Mouse (Mus musculus) midbrain, embryonic 16.5 days (tissue): ENCODE measurements around the gene Ccnl2. TPM values are rescaled to one million over a fixed set of nuclear protein-coding genes. Genes with fewer than 3 reads are reported as not detected.

ENCODE experiments used
- ATAC-seq: fragments of 200-750 bp; cut with Nextera tagmentation; 2 replicates; pipeline ENCODE4 v1.8.0; 2017; ENCODE audit warnings: moderate TSS enrichment
- H3K27ac ChIP-seq: fragments of 300-500 bp; sonication (generic); 2 replicates; pipeline ENCODE4 v1.5.1; 2014; ENCODE audit warnings: mild to moderate bottlenecking, low read length, mixed read lengths
- H3K27me3 ChIP-seq: fragments of 300-500 bp; sonication (generic); 2 replicates; pipeline ENCODE4 v1.6.1; 2014; ENCODE audit warnings: low read depth, low read length, mixed read lengths; ENCODE audit not compliant: control insufficient read depth, insufficient read depth
- H3K36me3 ChIP-seq: fragments of 300-500 bp; sonication (generic); 2 replicates; pipeline ENCODE4 v1.6.1; 2014; ENCODE audit warnings: mild to moderate bottlenecking, low read length, moderate library complexity, mixed read lengths; ENCODE audit not compliant: control insufficient read depth, insufficient read depth
- H3K4me1 ChIP-seq: fragments of 300-500 bp; sonication (generic); 2 replicates; pipeline ENCODE4 v1.6.1; 2014; ENCODE audit warnings: mild to moderate bottlenecking, low read length, mixed read lengths; ENCODE audit not compliant: control insufficient read depth, insufficient read depth
- H3K4me2 ChIP-seq: fragments of 300-500 bp; sonication (generic); 2 replicates; pipeline ENCODE4 v1.6.1; 2014; ENCODE audit warnings: mild to moderate bottlenecking, low read length, mixed read lengths
- H3K4me3 ChIP-seq: fragments of 300-500 bp; sonication (generic); 2 replicates; pipeline ENCODE4 v1.5.1; 2014; ENCODE audit warnings: low read depth, mild to moderate bottlenecking, low read length, moderate library complexity, mixed read lengths
- H3K9ac ChIP-seq: fragments of 300-500 bp; sonication (generic); 2 replicates; pipeline ENCODE4 v1.6.1; 2014; ENCODE audit warnings: low read depth, low read length, mixed read lengths
- H3K9me3 ChIP-seq: fragments of 300-500 bp; sonication (generic); replicated peaks from 2 replicates; pipeline ENCODE4 v1.6.1; 2014; ENCODE audit warnings: mild to moderate bottlenecking, low read length, mixed read lengths; ENCODE audit not compliant: control insufficient read depth, poor library complexity, severe bottlenecking
- WGBS: fragments of 180-500 bp; shearing (Covaris S2); extraction: QIAGEN DNeasy Blood & Tissue Kit; methylation state at CpG from one replicate; pipeline ENCODE4 v1.1.7; 2014; 5-methylcytosine and 5-hydroxymethylcytosine counted together
- polyA plus RNA-seq: library from polyadenylated mRNA; unstranded; fragments of >200 nt; fragmentation: Nextera tagmentation; extraction: Ambion mirVana; gene quantifications from 2 replicates; pipeline ENCODE4 v1.2.1, GENCODE M21; 2015

The Ccnl2 gene
- polyA plus RNA-seq, 1 experiment from 2014 or later, result 148 TPM

DNA sequence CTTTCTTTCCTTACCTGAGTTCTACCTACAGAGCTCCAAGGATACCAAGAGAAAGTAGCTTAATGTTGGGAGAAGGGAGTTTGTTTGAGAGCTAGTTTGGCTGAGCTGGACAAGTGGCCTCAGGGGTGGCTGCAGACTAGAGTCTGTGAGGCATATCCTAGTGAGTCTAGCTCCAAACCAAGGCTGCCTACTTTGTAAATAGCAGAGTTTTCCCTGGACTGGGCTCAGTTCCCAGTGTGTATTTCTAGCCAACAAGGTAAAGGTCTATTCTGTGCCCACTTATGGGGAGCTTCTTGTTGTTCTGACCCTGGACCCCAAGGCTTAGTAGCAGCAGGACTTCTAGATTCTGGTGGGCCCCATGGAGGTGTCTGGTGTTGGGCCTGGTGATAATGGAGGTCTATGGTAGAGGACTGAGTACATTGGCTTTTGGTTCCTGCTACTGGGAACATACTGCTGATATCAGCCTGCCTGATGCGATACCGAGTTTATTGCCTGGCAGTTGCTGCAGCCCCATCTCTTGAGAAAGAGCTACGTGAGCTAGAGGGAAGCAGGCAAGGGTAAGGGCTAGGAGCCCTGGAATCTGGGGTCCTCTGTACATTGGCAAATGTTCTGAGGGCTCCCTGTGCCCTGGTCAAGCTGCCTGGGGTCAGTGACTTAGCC lies 37.6 kb downstream of the Ccnl2 start:
- no peaks in the 10 kb centered on the region for H3K9me3 ChIP-seq
- H3K4me2 ChIP-seq, result peak overlapping the region; percentile 5; the same call in 1 of the 2 replicates
- no peak overlapping the region for H3K4me3 ChIP-seq
- peaks cover 33% of the 10 kb centered on the region for H3K4me1 ChIP-seq
- peaks cover 5% of the 10 kb centered on the region; the same call in 1 of the 2 replicates for H3K36me3 ChIP-seq
- WGBS, result 93% methylated on average over 3 of the region's 3 CpGs
- no peak overlapping the region for H3K27ac ChIP-seq
- no peak overlapping the region for H3K9ac ChIP-seq
- ATAC-seq, result no peak
- no peaks in the 10 kb centered on the region for H3K27me3 ChIP-seq

DNA sequence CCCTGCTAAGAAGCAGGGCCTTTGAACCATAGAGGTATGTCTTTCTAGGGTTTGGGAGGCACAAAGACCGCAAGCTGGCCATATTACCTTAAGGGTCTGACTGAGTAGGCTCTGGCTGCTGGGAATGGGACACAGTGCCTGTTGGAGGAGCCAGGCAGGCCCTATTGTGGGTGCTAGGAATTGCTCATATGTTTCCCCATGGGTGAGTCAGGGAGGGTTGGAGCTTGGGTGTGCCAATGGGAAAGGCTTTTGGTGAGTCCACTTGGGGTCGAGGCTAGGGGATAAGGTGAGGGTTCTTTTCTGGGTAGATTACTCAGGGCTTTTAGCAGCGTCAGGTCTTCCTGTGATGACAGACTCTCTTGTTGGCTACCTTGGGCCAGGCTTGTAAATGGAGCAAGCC lies 39.1 kb downstream of the Ccnl2 start:
- Histone ChIP-seq H3K27me3 (no peaks in the 10 kb centered on the region), H3K4me2 (no peak overlapping the region), H3K9me3 (no peaks in the 10 kb centered on the region), H3K36me3 (peaks cover 19% of the 10 kb centered on the region), H3K27ac (no peak overlapping the region), H3K9ac (no peak overlapping the region), H3K4me1 (peaks cover 32% of the 10 kb centered on the region), H3K4me3 (no peak overlapping the region)
- WGBS, result 95% methylated on average over 3 of the region's 3 CpGs
- no peak for ATAC-seq

- Histone ChIP-seq H3K27me3 (no peaks in the 10 kb centered on the region), H3K9me3 (no peaks in the 10 kb centered on the region), H3K36me3 (peaks cover 23% of the 10 kb centered on the region), H3K4me2 (no peak overlapping the region), H3K4me1 (peaks cover 28% of the 10 kb centered on the region), H3K27ac (no peak overlapping the region), H3K9ac (no peak overlapping the region), H3K4me3 (no peak overlapping the region)
- no peak for ATAC-seq
- 91% methylated on average over 2 of the region's 2 CpGs for WGBS
Observed at GRCm38 (mm10) chr4:155851951-155852411, 39.7 kb downstream of the Ccnl2 start.

GRCm38 (mm10) chr4:155853421-155853820 lies 41.1 kb downstream of the Ccnl2 start:
- Histone ChIP-seq H3K4me2 (no peak overlapping the region), H3K36me3 (peaks cover 28% of the 10 kb centered on the region), H3K9me3 (no peaks in the 10 kb centered on the region), H3K4me3 (no peak overlapping the region), H3K4me1 (peaks cover 23% of the 10 kb centered on the region), H3K27ac (no peak overlapping the region), H3K9ac (no peak overlapping the region), H3K27me3 (no peaks in the 10 kb centered on the region)
- ATAC-seq, result no peak
- WGBS, result 88% methylated on average over 9 of the region's 9 CpGs

GRCm38 (mm10) chr4:155854991-155855390 lies 42.7 kb downstream of the Ccnl2 start:
- H3K9ac ChIP-seq, result no peak overlapping the region
- no peak overlapping the region for H3K4me2 ChIP-seq
- H3K36me3 ChIP-seq, result peaks cover 43% of the 10 kb centered on the region
- no peak for ATAC-seq
- H3K27me3 ChIP-seq, result no peaks in the 10 kb centered on the region
- WGBS, result 97% methylated on average over 12 of the region's 12 CpGs
- H3K4me3 ChIP-seq, result no peak overlapping the region
- no peak overlapping the region for H3K27ac ChIP-seq
- no peaks in the 10 kb centered on the region for H3K9me3 ChIP-seq
- peaks cover 7% of the 10 kb centered on the region for H3K4me1 ChIP-seq

DNA sequence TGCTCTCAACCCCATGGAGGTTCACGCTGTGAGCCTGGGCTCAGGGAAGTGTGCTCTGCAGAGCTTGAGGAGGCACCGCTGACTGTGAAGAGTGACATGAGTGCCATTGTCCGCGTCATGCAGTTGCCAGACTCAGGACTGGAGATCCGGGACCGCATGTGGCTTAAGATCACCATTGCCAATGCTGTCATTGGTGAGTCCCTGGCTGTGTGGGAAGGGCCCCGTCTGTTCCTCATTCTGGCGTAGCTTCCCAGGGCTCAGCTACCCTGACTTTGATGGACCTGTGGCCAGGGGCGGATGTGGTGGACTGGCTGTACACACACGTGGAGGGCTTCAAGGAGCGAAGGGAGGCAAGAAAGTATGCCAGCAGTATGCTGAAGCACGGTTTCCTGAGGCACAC lies 43.8 kb downstream of the Ccnl2 start:
- Histone ChIP-seq H3K27me3 (no peaks in the 10 kb centered on the region), H3K27ac (no peak overlapping the region), H3K36me3 (peaks cover 48% of the 10 kb centered on the region), H3K4me1 (no peaks in the 10 kb centered on the region), H3K4me2 (no peak overlapping the region), H3K4me3 (no peak overlapping the region), H3K9me3 (no peaks in the 10 kb centered on the region), H3K9ac (no peak overlapping the region)
- 91% methylated on average over 12 of the region's 12 CpGs for WGBS
- ATAC-seq, result no peak

DNA sequence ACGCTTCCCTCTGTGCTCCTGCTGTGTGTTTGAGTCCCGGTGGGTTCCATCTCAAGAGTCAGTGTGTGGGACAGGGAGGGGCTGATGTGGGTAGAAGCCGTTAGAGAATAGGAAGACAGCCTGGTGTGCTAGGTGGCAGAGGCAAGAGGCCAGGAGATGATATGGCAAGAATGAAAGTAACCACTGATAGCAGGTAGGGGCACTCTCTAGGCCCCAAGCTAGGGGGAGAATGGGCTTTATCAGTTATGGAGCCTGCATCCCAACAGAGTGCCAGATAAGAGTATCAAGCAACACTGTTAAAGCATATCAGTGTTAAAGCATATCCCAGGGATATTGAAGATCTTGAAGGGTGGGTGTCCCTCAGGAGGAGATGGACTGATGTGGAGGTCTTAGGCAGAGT lies 44.6 kb downstream of the Ccnl2 start:
- Histone ChIP-seq H3K27ac (no peak overlapping the region), H3K4me2 (no peak overlapping the region), H3K36me3 (peaks cover 50% of the 10 kb centered on the region), H3K4me3 (no peak overlapping the region), H3K4me1 (no peaks in the 10 kb centered on the region), H3K9me3 (no peaks in the 10 kb centered on the region), H3K27me3 (no peaks in the 10 kb centered on the region), H3K9ac (no peak overlapping the region)
- WGBS, result 82% methylated on average over 3 of the region's 3 CpGs
- no peak for ATAC-seq

DNA sequence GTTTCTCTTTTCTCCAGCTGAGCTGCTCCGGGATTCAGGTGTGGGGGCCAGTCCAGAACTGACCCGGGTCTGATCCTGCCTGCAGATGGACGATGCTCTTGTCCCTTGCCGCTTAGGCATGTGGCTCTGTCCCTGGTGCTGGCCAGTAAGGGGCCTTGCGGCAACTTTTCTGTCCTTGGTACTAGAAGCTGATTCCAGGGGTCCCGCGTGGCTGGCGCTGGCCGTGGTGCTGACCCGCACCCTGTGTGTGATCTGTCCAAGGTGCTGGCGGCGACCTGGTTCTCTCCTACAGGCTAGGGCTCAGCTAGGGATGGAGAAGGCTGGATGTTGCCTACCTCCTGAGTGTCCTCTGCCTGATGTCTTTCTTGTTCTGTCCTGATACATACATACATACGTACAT lies 47.0 kb downstream of the Ccnl2 start:
- ATAC-seq, result no peak
- Histone ChIP-seq H3K27me3 (no peaks in the 10 kb centered on the region), H3K36me3 (peaks cover 50% of the 10 kb centered on the region), H3K9ac (no peak overlapping the region), H3K9me3 (no peaks in the 10 kb centered on the region), H3K4me2 (no peak overlapping the region), H3K27ac (no peak overlapping the region), H3K4me1 (no peaks in the 10 kb centered on the region), H3K4me3 (no peak overlapping the region)
- WGBS, result 33% methylated on average over 13 of the region's 13 CpGs

GRCm38 (mm10) chr4:155861787-155862186 lies 49.5 kb downstream of the Ccnl2 start:
- Histone ChIP-seq H3K4me2 (no peak overlapping the region), H3K36me3 (peaks cover 37% of the 10 kb centered on the region), H3K4me3 (no peak overlapping the region), H3K27ac (no peak overlapping the region), H3K9me3 (no peaks in the 10 kb centered on the region), H3K9ac (no peak overlapping the region), H3K4me1 (no peaks in the 10 kb centered on the region), H3K27me3 (no peaks in the 10 kb centered on the region)
- WGBS, result 94% methylated on average over 7 of the region's 7 CpGs
- no peak for ATAC-seq
